Mouse (Mus musculus) liver, adult 10 weeks (tissue): Measurements from ENCODE around the gene Prlh. TPM values are rescaled to one million over a fixed set of nuclear protein-coding genes. Genes with fewer than 3 reads are reported as not detected.

Experiments used
- polyA plus RNA-seq: library from polyadenylated mRNA; stranded (reverse); fragments of 350-450 nt; fragmentation: Illumina TruSeq; extraction: RNeasy Lipid Tissue Mini Kit (QIAGEN cat#74804); gene quantifications from one replicate; pipeline ENCODE4 v1.2.3, GENCODE M21; 2014; ENCODE audit warnings: low read depth, low replicate concordance

Gene Prlh
- not detected for polyA plus RNA-seq

GRCm38 (mm10) chr1:90952808-90953207 is at the start of gene Prlh:
Gene Prlh, plus strand, starts transcription at chr1:90953108.

GRCm38 (mm10) chr1:90914948-90915569 is 37.8 kb upstream of the Prlh start, which contains the start of gene Mlph:
Gene Mlph, plus strand, starts transcription at chr1:90915085.

GRCm38 (mm10) chr1:90969347-90969784 is 16.5 kb downstream of the Prlh start, which contains the start of gene Rab17:
Gene Rab17, minus strand, starts transcription at chr1:90969661.

GRCm38 (mm10) chr1:90998268-90998890 is 45.5 kb downstream of the Prlh start, which contains the start of gene Lrrfip1:
Gene Lrrfip1, plus strand, starts transcription at chr1:90998737.

Other genes with a start within 250 kb of the Prlh start
- 4.6 TPM for gene Col6a3, start 109.1 kb upstream of the Prlh start, polyA plus RNA-seq
- gene Mlph, start 38.0 kb upstream of the Prlh start, polyA plus RNA-seq, result 0.26 TPM
- gene Rab17, start 16.6 kb downstream of the Prlh start, polyA plus RNA-seq, result 4.4 TPM
- 20.5 TPM for gene Lrrfip1, start 45.6 kb downstream of the Prlh start, polyA plus RNA-seq
- gene Rbm44, start 192.0 kb downstream of the Prlh start, polyA plus RNA-seq, result not detected
- 0.48 TPM for gene Ramp1, start 226.7 kb downstream of the Prlh start, polyA plus RNA-seq